Mouse (Mus musculus) G1E (cell line): ENCODE data around the gene Clba1.

Source experiments
- CTCF ChIP-seq: IDR thresholded peaks from 2 replicates; pipeline ENCODE4 v1.5.1; 2012; ENCODE audit warnings: low read depth, low read length, inconsistent platforms, mixed read lengths
- GATA1 ChIP-seq: IDR thresholded peaks from 2 replicates; pipeline ENCODE4 v1.6.1; 2012; ENCODE audit warnings: borderline replicate concordance, low read length, inconsistent platforms, mixed read lengths
- GATA2 ChIP-seq: IDR thresholded peaks from 2 replicates; pipeline ENCODE4 v1.6.1; 2012; ENCODE audit warnings: low read depth, low read length, inconsistent platforms, borderline replicate concordance
- TAL1 ChIP-seq: conservative IDR thresholded peaks from 2 replicates; pipeline ENCODE4 v1.6.1; 2012; ENCODE audit warnings: low read depth, low read length, inconsistent platforms, mixed read lengths

DNA sequence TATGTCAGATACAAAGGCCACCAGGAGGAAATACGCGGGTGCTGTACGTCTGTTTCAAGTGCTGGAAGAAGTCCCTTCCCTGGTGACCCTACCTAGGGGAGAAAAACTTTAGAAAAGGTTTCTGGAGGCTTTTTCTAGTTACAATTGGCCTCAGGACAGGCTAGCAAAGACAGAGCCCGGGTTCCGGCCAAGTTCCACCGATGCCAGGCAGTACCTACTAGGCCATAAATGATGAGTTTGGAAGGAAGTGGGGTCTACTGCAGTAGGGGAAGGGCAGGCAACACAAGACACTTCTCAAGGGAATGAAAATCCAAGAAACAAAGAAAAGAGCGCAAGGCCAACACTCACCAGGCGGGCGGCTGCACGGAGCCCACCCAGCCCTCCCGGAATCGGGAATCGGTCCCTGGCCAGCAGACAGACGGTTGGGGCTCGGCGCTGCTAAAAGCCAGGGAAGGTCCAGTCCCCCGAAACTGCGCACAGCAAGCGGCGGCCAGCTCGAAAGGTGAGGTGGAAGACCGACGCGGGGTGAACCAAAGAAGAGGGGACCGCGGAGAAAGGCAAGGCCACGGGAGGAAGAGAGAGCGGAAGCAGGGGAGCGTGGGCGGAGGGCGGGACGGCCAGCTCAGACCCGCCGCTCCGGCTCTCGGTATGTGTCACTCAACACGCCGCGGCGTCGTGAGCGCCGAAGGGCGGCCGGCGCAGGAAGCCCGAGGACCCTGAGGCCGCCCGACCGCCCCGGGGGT is 19.9 kb downstream of the Clba1 start:
- TF ChIP-seq CTCF: no peak
- TF ChIP-seq TAL1: no peak
- TF ChIP-seq GATA2: no peak
- no peak for TF ChIP-seq GATA1
